Mouse (Mus musculus) cerebellum, adult 2 months (tissue): ENCODE results near the gene Slc4a7.

Experiments
- CTCF ChIP-seq: fragments of 200-500 bp; IDR thresholded peaks from 2 replicates; pipeline ENCODE4 v1.5.1; 2011; ENCODE audit warnings: low read depth, mild to moderate bottlenecking, control low read depth, low read length, moderate library complexity, borderline replicate concordance; ENCODE audit not compliant: insufficient read depth
- POLR2A ChIP-seq: fragments of 200-500 bp; IDR thresholded peaks from 2 replicates; pipeline ENCODE4 v1.6.1; 2011; ENCODE audit warnings: low read length, control low read depth, borderline replicate concordance; ENCODE audit not compliant: insufficient read depth

DNA sequence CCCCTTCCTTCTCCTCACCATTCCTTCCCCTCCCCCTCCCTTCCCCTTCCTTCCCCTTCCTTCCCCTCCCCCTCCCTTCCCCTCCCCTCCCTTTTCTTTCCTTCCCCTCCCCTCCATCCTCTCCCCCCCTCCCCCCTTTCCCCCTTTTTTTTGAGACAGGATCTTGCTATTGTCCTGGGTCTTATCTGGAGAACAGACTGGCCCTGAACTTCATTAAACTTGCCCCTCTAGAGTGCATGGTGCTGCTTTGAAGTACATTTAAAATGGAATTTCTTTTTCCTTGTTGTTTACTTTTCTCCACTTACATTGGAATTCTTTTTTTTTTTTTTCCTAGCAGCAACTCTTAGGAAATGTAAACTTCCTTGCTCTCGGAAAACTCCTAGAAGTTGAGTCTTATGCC, 6.9 kb downstream of the Slc4a7 start:
- TF ChIP-seq CTCF = no peak
- TF ChIP-seq POLR2A = no peak
